Mouse (Mus musculus) G1E (cell line): Measurements from ENCODE around the gene Tfap4.

Source experiments
- CTCF ChIP-seq: IDR thresholded peaks from 2 replicates; pipeline ENCODE4 v1.5.1; 2012; ENCODE audit warnings: low read depth, low read length, inconsistent platforms, mixed read lengths
- GATA1 ChIP-seq: IDR thresholded peaks from 2 replicates; pipeline ENCODE4 v1.6.1; 2012; ENCODE audit warnings: borderline replicate concordance, low read length, inconsistent platforms, mixed read lengths
- GATA2 ChIP-seq: IDR thresholded peaks from 2 replicates; pipeline ENCODE4 v1.6.1; 2012; ENCODE audit warnings: low read depth, low read length, inconsistent platforms, borderline replicate concordance
- TAL1 ChIP-seq: conservative IDR thresholded peaks from 2 replicates; pipeline ENCODE4 v1.6.1; 2012; ENCODE audit warnings: low read depth, low read length, inconsistent platforms, mixed read lengths

GRCm38 (mm10) chr16:4558980-4559631, 548 bp downstream of the Tfap4 start:
- TF ChIP-seq GATA1 (no peak), CTCF (no peak), GATA2 (no peak), TAL1 (no peak)
